Mouse (Mus musculus) intestine, embryonic 15.5 days (tissue): ENCODE results near the gene N6amt1. TPM values are rescaled to one million over a fixed set of nuclear protein-coding genes. Genes with fewer than 3 reads are reported as not detected.

ENCODE experiments used
- ATAC-seq: fragments of 200-750 bp; cut with Nextera tagmentation; 2 replicates; pipeline ENCODE4 v1.8.0; 2017; ENCODE audit warnings: moderate TSS enrichment, moderate library complexity
- H3K27ac ChIP-seq: fragments of 300-500 bp; sonication (generic); 2 replicates; pipeline ENCODE4 v1.5.1; 2015; ENCODE audit warnings: mild to moderate bottlenecking, inconsistent platforms
- H3K27me3 ChIP-seq: fragments of 300-500 bp; sonication (generic); replicated peaks from 2 replicates; pipeline ENCODE4 v1.6.1; 2015; ENCODE audit warnings: inconsistent platforms
- H3K36me3 ChIP-seq: fragments of 300-500 bp; sonication (generic); 2 replicates; pipeline ENCODE4 v1.6.1; 2015; ENCODE audit warnings: inconsistent platforms
- H3K4me1 ChIP-seq: fragments of 300-500 bp; sonication (generic); replicated peaks from 2 replicates; pipeline ENCODE4 v1.6.1; 2015; ENCODE audit warnings: inconsistent platforms
- H3K4me2 ChIP-seq: fragments of 300-500 bp; sonication (generic); replicated peaks from 2 replicates; pipeline ENCODE4 v1.6.1; 2015; ENCODE audit warnings: mild to moderate bottlenecking, inconsistent platforms
- H3K4me3 ChIP-seq: fragments of 300-500 bp; sonication (generic); replicated peaks from 2 replicates; pipeline ENCODE4 v1.5.1; 2015; ENCODE audit warnings: inconsistent platforms
- H3K9ac ChIP-seq: fragments of 300-500 bp; sonication (generic); 2 replicates; pipeline ENCODE4 v1.6.1; 2015; ENCODE audit warnings: inconsistent platforms
- H3K9me3 ChIP-seq: fragments of 300-500 bp; sonication (generic); 2 replicates; pipeline ENCODE4 v1.6.1; 2016; ENCODE audit warnings: inconsistent platforms
- WGBS: fragments of 180-500 bp; shearing (Covaris S2); methylation state at CpG from one replicate; pipeline ENCODE4 v1.1.7; 2015; 5-methylcytosine and 5-hydroxymethylcytosine counted together
- polyA plus RNA-seq: library from polyadenylated mRNA; unstranded; fragments of >200 nt; fragmentation: Nextera tagmentation; extraction: Ambion mirVana; gene quantifications from 2 replicates; pipeline ENCODE4 v1.2.1, GENCODE M21; 2015

Gene N6amt1
- polyA plus RNA-seq, 1 experiment from 2014 or later = 20.0 TPM

DNA sequence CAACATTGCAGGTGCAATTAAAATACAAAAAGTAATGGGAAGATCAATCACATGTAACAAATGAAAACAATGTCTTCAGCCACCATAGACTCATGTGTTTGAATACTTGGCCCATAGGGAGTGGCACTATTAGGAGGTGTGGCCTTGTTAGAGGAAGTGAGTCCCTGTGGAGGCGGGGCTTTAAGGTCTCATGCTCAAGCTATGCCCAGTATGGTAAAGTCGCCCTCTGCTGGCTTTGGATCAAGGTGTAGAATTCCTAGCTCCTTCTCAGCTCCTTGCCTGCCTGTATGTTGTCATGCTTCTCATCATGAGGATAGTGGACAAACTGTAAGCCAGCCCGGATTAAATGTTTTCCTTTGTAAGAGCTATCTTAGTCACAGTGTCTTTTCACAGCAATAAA is 51.0 kb downstream of the N6amt1 start:
- H3K9me3 ChIP-seq = no peaks in the 10 kb centered on the region
- no peak overlapping the region for H3K4me3 ChIP-seq
- H3K4me2 ChIP-seq = no peak overlapping the region
- 85% methylated on average over 3 of the region's 3 CpGs for WGBS
- no peak overlapping the region for H3K9ac ChIP-seq
- no peaks in the 10 kb centered on the region for H3K4me1 ChIP-seq
- H3K36me3 ChIP-seq = peaks cover 20% of the 10 kb centered on the region
- no peak overlapping the region for H3K27ac ChIP-seq
- H3K27me3 ChIP-seq = no peaks in the 10 kb centered on the region
- peak; percentile 68; the same call in 1 of the 2 replicates for ATAC-seq

Other genes with a start within 250 kb of the N6amt1 start
- 22.9 and 26.8 TPM in 2 replicates for gene Ltn1, start 78.4 kb downstream of the N6amt1 start, polyA plus RNA-seq
- gene Rwdd2b, start 86.4 kb downstream of the N6amt1 start, polyA plus RNA-seq = 14.2 and 15.3 TPM in 2 replicates
- 35.6 and 41.0 TPM in 2 replicates for gene Usp16, start 100.5 kb downstream of the N6amt1 start, polyA plus RNA-seq
- gene Cct8, start 141.7 kb downstream of the N6amt1 start, polyA plus RNA-seq = 422 and 457 TPM in 2 replicates
- 0.53 and 0.62 TPM in 2 replicates for gene Map3k7cl, start 199.1 kb downstream of the N6amt1 start, polyA plus RNA-seq